9 mouse cellular contexts compared by ENCODE assay signal in genomic region chr2:118659998-118660452, GRCm38 (mm10). TPM values are rescaled to one million over a fixed set of nuclear protein-coding genes. Genes with fewer than 3 reads are reported as not detected.
DNase-seq lines count a peak whose midpoint lies in the region; ATAC-seq and TF ChIP-seq lines count a peak whose summit lies in the region.
"Had no signal": no experiment of that assay in that cellular context is flagged by ENCODE, and none has a peak within 500 bp of the region (broad histone marks: within the 10 kb centered on the region; RNA-seq: fewer than 3 reads in every experiment).

No protein-coding gene starts in this region.

- peak overlapping the region; percentile 54 for H3K4me3 ChIP-seq in embryonic facial prominence, embryonic 10.5 days
- H3K4me3 ChIP-seq in heart, postnatal 0 days (ENCODE audit: low read depth, low read length) = peak overlapping the region; percentile 43
- H3K4me3 ChIP-seq in megakaryocyte, embryonic 14.5 days (replicated peaks) = peak overlapping the region; percentile 92

- no peaks in the 10 kb centered on the region for H3K36me3 ChIP-seq in embryonic facial prominence, embryonic 10.5 days (replicated peaks)
- no peaks in the 10 kb centered on the region for H3K36me3 ChIP-seq in heart, postnatal 0 days (replicated peaks; ENCODE audit: control insufficient read depth, insufficient read depth, low read length)
- peaks cover 1% of the 10 kb centered on the region for H3K36me3 ChIP-seq in megakaryocyte, embryonic 14.5 days (replicated peaks; ENCODE audit: low read length)
- no peaks in the 10 kb centered on the region for H3K36me3 ChIP-seq in splenic B cell, adult 2 months (ENCODE audit: control insufficient read depth, insufficient read depth, low read length, poor library complexity, severe bottlenecking)

- no peaks in the 10 kb centered on the region for H3K9me3 ChIP-seq in embryonic facial prominence, embryonic 10.5 days
- H3K9me3 ChIP-seq in heart, postnatal 0 days (replicated peaks; ENCODE audit: control insufficient read depth, low read length) = no peaks in the 10 kb centered on the region
- no peaks in the 10 kb centered on the region for H3K9me3 ChIP-seq in megakaryocyte, embryonic 14.5 days

- TF ChIP-seq EP300 in heart, postnatal 0 days (IDR thresholded peaks at IDR 0.05; ENCODE audit: low read depth) = no peak

- no peak for DNase-seq in cerebellum, adult 11 months
- peak; percentile 71 for DNase-seq in R1 (ENCODE audit: low read depth, low spot score)
- DNase-seq in embryonic facial prominence, embryonic 10.5 days (ENCODE audit: low spot score) = peak; percentile 66
- peak; percentile 76 for DNase-seq in heart, postnatal 0 days (ENCODE audit: low spot score)
- peak; percentile 43 for DNase-seq in layer of hippocampus, adult 9-11 months
- DNase-seq in splenic B cell, adult 2 months (ENCODE audit: low read depth, low spot score) = peak; percentile 43

- under 1% methylated on average over 4 of the region's 4 CpGs for WGBS in embryonic facial prominence, embryonic 10.5 days
- WGBS in heart, postnatal 0 days = 3% methylated on average over 4 of the region's 4 CpGs

- peaks cover 52% of the 10 kb centered on the region for H3K4me1 ChIP-seq in embryonic facial prominence, embryonic 10.5 days
- H3K4me1 ChIP-seq in heart, postnatal 0 days (ENCODE audit: control insufficient read depth, insufficient read depth) = peaks cover 29% of the 10 kb centered on the region
- peaks cover 93% of the 10 kb centered on the region for H3K4me1 ChIP-seq in megakaryocyte, embryonic 14.5 days

- no peak for TF ChIP-seq CTCF in heart, postnatal 0 days (IDR thresholded peaks at IDR 0.05; ENCODE audit: low read depth)

- H3K27me3 ChIP-seq in embryonic facial prominence, embryonic 10.5 days (replicated peaks; ENCODE audit: low read depth, poor library complexity, severe bottlenecking) = peaks cover 48% of the 10 kb centered on the region
- H3K27me3 ChIP-seq in heart, postnatal 0 days (ENCODE audit: control insufficient read depth, insufficient read depth, low read length) = no peaks in the 10 kb centered on the region
- H3K27me3 ChIP-seq in megakaryocyte, embryonic 14.5 days (replicated peaks) = peaks cover 6% of the 10 kb centered on the region
- no peaks in the 10 kb centered on the region for H3K27me3 ChIP-seq in splenic B cell, adult 2 months (ENCODE audit: control insufficient read depth, insufficient read depth, low read length, poor library complexity, severe bottlenecking)
- H3K27me3 ChIP-seq: Patski had no signal

- peak; percentile 69 for ATAC-seq in cerebellum, adult (ENCODE audit: insufficient number of reproducible peaks, low FRiP score, low TSS enrichment)
- peak; percentile 37; the same call in 1 of the 2 replicates for ATAC-seq in heart, postnatal 0 days (ENCODE audit: insufficient read depth, low read depth)

- peak overlapping the region; percentile 61 for H3K4me2 ChIP-seq in heart, postnatal 0 days (ENCODE audit: low read depth, low read length)

- peak overlapping the region; percentile 84 for H3K27ac ChIP-seq in embryonic facial prominence, embryonic 10.5 days (replicated peaks)
- peak overlapping the region; percentile 62; the same call in 1 of the 2 replicates for H3K27ac ChIP-seq in heart, postnatal 0 days (ENCODE audit: low read depth)

- H3K9ac ChIP-seq in heart, postnatal 0 days (replicated peaks; ENCODE audit: low read depth, low read length) = peak overlapping the region; percentile 13; the same call in 1 of the 2 replicates

RNA-seq across cellular contexts. Expression of gene Pak6, which starts 3.1 kb away (rescaled TPM):
- polyA plus RNA-seq in embryonic facial prominence, embryonic 10.5 days (2016; fragmentation: Nextera tagmentation; extraction: Ambion mirVana) = 0.45 and 0.72 TPM in 2 replicates
- total RNA-seq in heart, postnatal 0 days (2014; rRNA removed; ENCODE audit: low replicate concordance) = 16.8 and 17.0 TPM in 2 replicates
- polyA plus RNA-seq in heart, postnatal 0 days (2015; fragmentation: Nextera tagmentation; extraction: Ambion mirVana) = 7.9 and 9.0 TPM in 2 replicates
- polyA plus RNA-seq in megakaryocyte, embryonic 14.5 days (2012; ENCODE audit: insufficient read depth, low replicate concordance) = 7.2 and 8.5 TPM in 2 replicates

RNA-seq across cellular contexts. Expression of gene Ankrd63, which starts 43.7 kb away (rescaled TPM):
- polyA plus RNA-seq in embryonic facial prominence, embryonic 10.5 days (2016; fragmentation: Nextera tagmentation; extraction: Ambion mirVana) = not detected in 2 replicates
- total RNA-seq in heart, postnatal 0 days (2014; rRNA removed; ENCODE audit: low replicate concordance) = 7.6 and 14.3 TPM in 2 replicates
- 1.6 and 2.0 TPM in 2 replicates for polyA plus RNA-seq in heart, postnatal 0 days (2015; fragmentation: Nextera tagmentation; extraction: Ambion mirVana)
- polyA plus RNA-seq in megakaryocyte, embryonic 14.5 days (2012; ENCODE audit: insufficient read depth, low replicate concordance) = 0.30 and 0.55 TPM in 2 replicates
